Mouse (Mus musculus): ENCODE results near the gene Olfr160. TPM values are rescaled to one million over a fixed set of nuclear protein-coding genes. Genes with fewer than 3 reads are reported as not detected.

Olfr160 gene
- polyA plus RNA-seq (2015; fragmentation: Illumina TruSeq; extraction: RNeasy Lipid Tissue Mini Kit (QIAGEN cat#74804); ENCODE audit: insufficient read depth, low read depth, low replicate concordance), result not detected

DNA sequence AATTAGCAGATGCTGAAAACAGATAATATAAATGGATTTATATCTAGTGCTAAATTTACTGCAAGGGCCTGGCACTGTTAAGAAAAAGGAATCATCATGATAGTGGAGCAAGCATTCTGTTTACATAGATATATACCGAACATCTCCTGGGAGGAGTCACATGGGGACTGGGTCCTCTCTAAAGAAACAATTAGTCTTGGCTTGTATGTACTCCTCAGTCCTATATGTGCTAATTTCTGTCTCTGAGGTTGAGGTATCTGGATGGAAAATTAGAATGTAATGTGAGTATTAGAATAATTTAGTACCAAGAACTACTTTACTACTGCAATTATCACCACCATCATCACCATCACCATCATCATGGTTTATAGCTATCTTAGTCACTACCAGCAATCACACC lies at the start of gene Olfr160:
Olfr160 (minus strand) TSS at position 101 of the 400 bp plus-strand sequence.

GRCm38 (mm10) chr9:37744806-37745205 lies 28.8 kb upstream of the Olfr160 start, which contains the start of gene Olfr874:
TSS of gene Olfr874 (plus strand) at chr9:37745106.

GRCm38 (mm10) chr9:37669115-37669514 lies 46.9 kb downstream of the Olfr160 start, which contains the start of gene Panx3:
TSS of gene Panx3 (minus strand) at chr9:37669235.

Other genes with a start within 250 kb of the Olfr160 start
- 12.3 TPM for gene Msantd2, start 226.9 kb downstream of the Olfr160 start, polyA plus RNA-seq (2015; fragmentation: Illumina TruSeq; extraction: RNeasy Lipid Tissue Mini Kit (QIAGEN cat#74804); ENCODE audit: insufficient read depth, low read depth, low replicate concordance)
- 45.9 TPM for gene Esam, start 188.2 kb downstream of the Olfr160 start, polyA plus RNA-seq (2015; fragmentation: Illumina TruSeq; extraction: RNeasy Lipid Tissue Mini Kit (QIAGEN cat#74804); ENCODE audit: insufficient read depth, low read depth, low replicate concordance)
- gene Vsig2, start 177.0 kb downstream of the Olfr160 start, polyA plus RNA-seq (2015; fragmentation: Illumina TruSeq; extraction: RNeasy Lipid Tissue Mini Kit (QIAGEN cat#74804); ENCODE audit: insufficient read depth, low read depth, low replicate concordance), result 10.8 TPM
- 3.7 TPM for gene Nrgn, start 163.3 kb downstream of the Olfr160 start, polyA plus RNA-seq (2015; fragmentation: Illumina TruSeq; extraction: RNeasy Lipid Tissue Mini Kit (QIAGEN cat#74804); ENCODE audit: insufficient read depth, low read depth, low replicate concordance)
- 2.4 TPM for gene Siae, start 160.6 kb downstream of the Olfr160 start, polyA plus RNA-seq (2015; fragmentation: Illumina TruSeq; extraction: RNeasy Lipid Tissue Mini Kit (QIAGEN cat#74804); ENCODE audit: insufficient read depth, low read depth, low replicate concordance)
- 2.3 TPM for gene Spa17, start 102.5 kb downstream of the Olfr160 start, polyA plus RNA-seq (2015; fragmentation: Illumina TruSeq; extraction: RNeasy Lipid Tissue Mini Kit (QIAGEN cat#74804); ENCODE audit: insufficient read depth, low read depth, low replicate concordance)
- gene Tbrg1, start 58.9 kb downstream of the Olfr160 start, polyA plus RNA-seq (2015; fragmentation: Illumina TruSeq; extraction: RNeasy Lipid Tissue Mini Kit (QIAGEN cat#74804); ENCODE audit: insufficient read depth, low read depth, low replicate concordance), result 28.4 TPM
- gene Panx3, start 47.0 kb downstream of the Olfr160 start, polyA plus RNA-seq (2015; fragmentation: Illumina TruSeq; extraction: RNeasy Lipid Tissue Mini Kit (QIAGEN cat#74804); ENCODE audit: insufficient read depth, low read depth, low replicate concordance), result not detected
- gene Olfr874, start 28.9 kb upstream of the Olfr160 start, polyA plus RNA-seq (2015; fragmentation: Illumina TruSeq; extraction: RNeasy Lipid Tissue Mini Kit (QIAGEN cat#74804); ENCODE audit: insufficient read depth, low read depth, low replicate concordance), result not detected
- gene Olfr875, start 55.6 kb upstream of the Olfr160 start, polyA plus RNA-seq (2015; fragmentation: Illumina TruSeq; extraction: RNeasy Lipid Tissue Mini Kit (QIAGEN cat#74804); ENCODE audit: insufficient read depth, low read depth, low replicate concordance), result not detected
- gene Olfr876, start 86.8 kb upstream of the Olfr160 start, polyA plus RNA-seq (2015; fragmentation: Illumina TruSeq; extraction: RNeasy Lipid Tissue Mini Kit (QIAGEN cat#74804); ENCODE audit: insufficient read depth, low read depth, low replicate concordance), result not detected
- gene Olfr877, start 138.0 kb upstream of the Olfr160 start, polyA plus RNA-seq (2015; fragmentation: Illumina TruSeq; extraction: RNeasy Lipid Tissue Mini Kit (QIAGEN cat#74804); ENCODE audit: insufficient read depth, low read depth, low replicate concordance), result not detected
- not detected for gene Olfr145, start 180.5 kb upstream of the Olfr160 start, polyA plus RNA-seq (2015; fragmentation: Illumina TruSeq; extraction: RNeasy Lipid Tissue Mini Kit (QIAGEN cat#74804); ENCODE audit: insufficient read depth, low read depth, low replicate concordance)
- not detected for gene Olfr878, start 201.6 kb upstream of the Olfr160 start, polyA plus RNA-seq (2015; fragmentation: Illumina TruSeq; extraction: RNeasy Lipid Tissue Mini Kit (QIAGEN cat#74804); ENCODE audit: insufficient read depth, low read depth, low replicate concordance)